Mouse (Mus musculus) urinary bladder, postnatal 25 days (tissue): Measurements from ENCODE around the gene Rnf185.

Experiments
- DNase-seq: peaks from one replicate; pipeline ENCODE4 v3.0.0; 2022; ENCODE audit warnings: low spot score

The Rnf185 gene

DNA sequence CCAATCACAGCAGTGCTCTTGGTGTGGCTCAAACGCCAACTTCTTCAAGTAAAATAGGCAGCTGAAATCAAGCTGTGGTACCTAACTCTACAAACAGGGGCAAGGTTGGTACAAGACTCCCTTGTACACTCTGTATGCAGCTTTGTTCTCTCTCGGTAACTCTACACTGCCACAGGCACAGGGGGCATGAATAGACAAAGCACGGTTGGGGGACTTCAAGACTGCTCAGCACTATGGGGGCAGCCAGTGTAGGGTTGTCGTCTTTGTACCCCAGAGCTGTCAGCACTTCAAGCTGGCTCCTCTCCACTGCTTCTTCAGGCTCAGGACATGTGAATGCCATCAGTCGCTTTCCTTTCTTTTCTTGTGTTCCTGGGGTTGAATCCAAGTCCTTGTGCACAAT is 57.6 kb downstream of the Rnf185 start:
- no peak for DNase-seq

DNA sequence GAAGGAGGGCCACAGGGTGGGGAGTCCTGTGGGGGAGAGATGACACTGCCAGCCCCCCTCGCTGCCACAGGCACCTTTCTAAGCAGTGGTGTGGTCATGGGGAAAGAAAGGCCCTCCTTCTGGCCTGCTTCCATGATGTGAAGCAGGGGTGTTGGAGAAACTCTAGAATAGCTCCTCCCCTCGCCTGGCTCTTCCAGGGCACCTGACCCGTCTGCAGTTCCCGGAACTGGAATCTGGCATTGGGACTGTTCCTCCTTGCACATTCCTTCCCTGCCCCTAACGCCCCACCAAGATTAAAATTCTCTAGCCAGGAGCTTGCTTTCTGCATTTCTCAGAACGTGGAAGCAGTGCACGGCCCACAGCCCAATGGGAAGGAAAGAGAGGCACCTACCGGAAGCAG is 59.6 kb downstream of the Rnf185 start:
- DNase-seq: no peak

DNA sequence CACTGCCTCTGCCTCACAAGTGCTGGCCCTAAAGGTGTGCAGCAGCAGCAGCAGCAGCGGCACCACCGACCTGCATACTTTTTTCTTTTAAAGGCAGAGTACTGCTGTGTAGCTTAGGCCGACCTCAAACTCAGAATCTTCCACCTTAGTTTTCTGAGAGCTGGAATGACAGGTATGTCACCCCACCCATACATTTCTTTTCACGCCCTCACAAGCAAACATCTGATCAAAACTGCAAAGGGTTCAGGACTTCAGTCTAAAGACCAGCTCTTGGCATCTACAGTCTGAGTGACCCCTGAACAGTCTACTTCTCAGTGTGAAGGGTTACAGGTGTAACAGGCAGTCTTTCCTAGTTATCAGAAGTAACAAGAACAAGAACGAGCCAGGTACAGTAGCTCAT is 61.4 kb downstream of the Rnf185 start:
- DNase-seq: no peak

DNA sequence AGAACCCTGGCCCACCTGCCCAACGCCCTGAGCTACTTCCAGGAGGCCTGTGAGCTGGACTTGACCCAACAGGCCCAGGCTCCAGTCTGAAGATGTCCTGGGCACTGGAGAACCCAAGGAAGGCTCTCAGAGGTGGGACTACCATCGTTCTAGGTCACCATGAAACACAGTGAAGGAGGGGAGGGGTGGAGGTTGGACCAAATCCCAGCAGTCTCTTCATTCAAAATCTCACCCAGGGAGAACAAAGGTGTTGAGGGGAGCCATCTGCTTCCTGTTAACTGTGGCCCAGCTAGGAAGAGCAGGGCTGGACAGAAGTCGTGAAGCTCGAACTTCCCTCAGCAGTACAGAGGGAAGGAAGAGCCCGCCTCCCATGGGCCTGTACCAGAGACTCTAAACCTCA is 62.2 kb downstream of the Rnf185 start:
- no peak for DNase-seq

DNA sequence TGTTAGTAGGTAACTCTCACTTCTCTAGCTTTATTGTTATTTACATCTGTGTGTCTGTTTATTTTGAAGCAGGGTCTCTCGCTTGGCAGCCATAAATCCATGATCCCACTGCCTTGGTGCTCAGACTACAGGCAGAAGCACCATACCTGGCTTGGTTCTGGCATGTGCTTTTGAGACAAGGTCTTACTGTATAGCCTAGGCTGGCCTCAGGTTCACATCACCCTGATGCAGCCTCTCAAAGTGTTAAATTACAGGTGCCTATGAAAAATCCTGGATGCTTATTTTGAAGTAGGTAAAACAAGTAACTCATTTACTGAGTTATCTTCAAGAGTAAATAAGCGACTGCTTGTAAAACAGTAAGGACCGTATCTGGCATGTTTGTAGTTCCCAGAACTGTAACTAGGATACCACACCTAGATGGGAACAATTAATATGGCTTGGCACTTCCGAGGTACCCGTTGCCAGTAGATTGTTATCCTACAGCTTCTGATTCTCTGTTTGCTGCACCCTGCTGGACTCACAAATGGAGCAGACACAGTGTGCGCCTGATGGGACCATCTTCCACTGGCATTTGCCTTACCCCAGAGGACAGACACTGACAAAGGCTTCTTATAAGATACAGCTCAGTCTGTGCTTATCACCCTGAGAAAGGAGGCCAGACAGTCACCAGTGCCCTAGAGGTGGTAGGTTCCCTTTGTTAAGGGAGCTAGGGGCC is 64.5 kb downstream of the Rnf185 start:
- DNase-seq: no peak

DNA sequence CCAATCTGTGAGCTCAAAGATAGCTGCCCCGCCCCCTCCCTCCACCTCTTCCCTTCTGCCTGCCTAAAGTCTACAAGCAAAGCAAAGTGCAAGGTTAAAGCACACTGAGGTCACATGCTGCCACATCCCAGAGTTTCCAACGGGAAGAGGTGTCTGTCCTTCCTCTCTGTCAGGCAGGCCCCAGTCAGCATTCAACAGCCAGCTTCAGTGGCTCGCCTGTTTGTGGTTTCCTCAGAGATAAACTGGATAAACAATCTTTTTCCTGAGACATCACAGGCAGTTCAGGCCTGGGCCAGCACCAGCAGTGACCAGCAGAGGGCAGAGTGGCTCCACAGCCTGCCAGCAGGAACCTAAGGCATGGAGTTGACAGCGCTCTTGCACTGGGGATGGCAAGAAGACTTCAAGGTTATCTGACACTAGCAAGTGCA is 65.2 kb downstream of the Rnf185 start:
- DNase-seq: peak; percentile 88

DNA sequence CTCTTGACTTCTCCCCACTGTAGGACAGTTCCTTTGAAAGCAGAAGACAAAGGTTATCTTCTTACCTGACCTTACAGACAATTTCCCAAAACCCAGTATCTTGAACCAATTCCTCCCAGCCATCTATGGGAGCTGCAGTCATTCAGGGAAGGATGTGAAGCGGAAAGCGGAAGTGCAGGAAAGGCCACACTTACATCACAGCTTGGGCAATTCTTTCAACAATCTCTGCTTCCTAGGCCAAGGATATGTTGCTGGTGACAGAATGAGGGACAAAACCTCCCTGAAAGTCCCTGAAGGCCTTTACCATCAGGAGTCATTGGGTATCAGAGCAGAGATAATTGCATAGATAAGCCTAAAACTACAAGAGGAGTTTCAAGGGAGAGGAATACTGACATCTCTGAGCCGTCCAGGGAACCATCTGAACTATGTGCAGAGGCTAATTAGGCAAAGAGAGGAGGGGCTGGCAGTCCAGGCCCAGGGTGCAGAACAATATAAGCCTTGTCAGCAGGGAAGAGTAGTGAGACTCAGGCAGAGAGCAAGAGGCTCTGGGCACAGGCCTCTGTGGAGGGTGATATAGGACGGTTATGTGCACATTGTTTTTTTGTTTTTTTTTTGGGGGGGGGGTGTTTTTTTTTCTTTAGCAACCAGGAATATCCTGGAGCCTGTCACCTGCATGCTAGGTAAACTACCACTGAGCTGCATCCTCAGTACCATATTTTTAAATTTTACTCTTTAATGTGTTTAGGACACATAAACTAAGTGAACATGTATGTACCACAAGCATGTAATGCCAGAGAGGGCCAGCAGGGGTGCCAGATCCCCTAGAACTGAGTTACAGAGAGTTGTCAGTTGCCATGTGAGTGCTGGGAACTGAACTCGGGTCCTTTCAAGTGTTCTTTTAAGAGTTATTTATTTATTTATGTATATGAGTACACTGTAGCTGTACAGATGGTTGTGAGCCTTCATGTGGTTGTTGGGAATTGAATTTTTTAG is 69.3 kb downstream of the Rnf185 start:
- no peak for DNase-seq

DNA sequence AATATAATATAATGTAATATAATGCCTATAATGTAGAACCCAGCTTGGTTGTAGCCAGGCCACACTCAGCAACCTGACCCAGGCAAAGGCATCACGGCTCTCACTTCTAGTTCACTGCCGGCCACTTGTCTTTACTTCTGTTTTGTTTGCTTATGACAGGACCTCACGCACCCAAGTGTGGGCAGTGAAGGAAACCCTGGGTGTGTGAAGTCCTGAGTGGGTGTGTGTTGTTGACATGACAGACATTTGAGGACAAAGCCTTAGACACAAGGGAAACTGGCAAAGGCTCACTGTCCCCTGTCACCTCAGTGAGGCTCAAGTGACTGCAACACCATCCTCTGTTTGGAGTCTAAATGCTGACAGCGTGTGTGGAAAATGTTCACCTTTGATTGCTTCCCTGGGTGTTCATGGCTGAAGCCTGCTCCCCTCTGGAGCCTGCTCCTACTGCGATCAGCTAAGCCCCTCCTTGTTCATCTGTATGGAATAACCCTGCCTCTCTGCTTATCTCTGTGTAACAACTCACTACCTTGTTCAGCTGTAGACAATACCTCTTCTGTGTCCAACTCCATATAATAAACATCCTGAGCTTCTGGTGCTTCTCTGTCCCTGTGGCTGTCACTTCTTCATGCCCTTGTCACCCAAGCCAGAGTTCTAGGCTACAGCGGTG is 70.9 kb downstream of the Rnf185 start:
- DNase-seq: no peak

DNA sequence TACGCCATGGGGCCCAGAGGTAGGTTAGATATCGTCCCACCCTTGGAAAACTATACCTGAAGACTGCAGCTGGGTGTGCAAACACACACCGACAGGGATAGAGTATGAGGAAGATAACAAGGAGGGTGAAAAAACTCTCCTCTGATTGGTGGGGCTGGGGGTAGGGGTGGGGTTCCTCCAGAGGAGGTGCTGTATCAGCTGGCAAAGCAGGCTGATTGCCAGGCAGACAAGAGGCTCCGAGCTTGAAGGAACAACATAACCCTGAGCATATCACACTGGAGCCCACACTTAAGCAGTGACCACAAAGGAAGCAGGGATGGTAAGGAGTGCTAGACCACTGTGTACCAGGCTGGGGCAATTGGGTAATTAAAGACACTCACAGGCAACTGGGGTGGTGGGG is 72.7 kb downstream of the Rnf185 start:
- no peak for DNase-seq

DNA sequence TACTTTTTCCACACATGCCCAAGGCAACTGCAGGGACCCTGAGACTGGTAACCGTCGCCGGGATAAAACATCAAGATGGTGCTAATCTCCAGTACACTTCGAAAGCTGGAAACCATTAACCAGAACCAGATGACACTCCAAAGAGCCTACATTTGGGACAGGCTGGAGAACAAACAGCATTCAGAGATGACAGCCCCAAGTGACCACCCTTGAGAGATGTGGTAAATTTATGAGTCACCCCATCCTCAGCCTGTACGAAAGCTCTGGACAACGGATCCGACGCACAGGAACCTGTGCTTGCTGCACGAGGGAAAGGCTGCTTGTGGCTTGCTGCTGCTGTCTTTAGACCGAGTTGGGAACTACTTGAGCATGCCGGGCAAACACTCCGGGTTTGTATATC is 77.4 kb downstream of the Rnf185 start:
- no peak for DNase-seq

DNA sequence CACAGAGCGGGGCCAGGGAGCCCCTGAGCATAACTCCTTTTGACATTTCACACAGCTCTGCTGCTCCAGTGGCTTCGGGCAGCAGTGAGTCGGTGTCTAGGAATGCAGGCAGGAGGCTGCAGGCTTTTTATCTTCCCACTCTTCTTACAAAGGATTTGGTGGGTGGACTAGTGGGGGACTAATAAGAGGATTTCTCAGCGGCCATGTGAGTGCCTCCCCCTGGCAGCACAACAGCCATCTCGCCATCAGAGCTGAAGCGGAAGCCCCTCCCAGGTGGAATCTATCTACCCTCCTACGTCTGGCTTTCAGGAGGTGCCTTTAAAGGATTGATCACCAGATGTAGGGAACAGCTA is 77.9 kb downstream of the Rnf185 start:
- no peak for DNase-seq

DNA sequence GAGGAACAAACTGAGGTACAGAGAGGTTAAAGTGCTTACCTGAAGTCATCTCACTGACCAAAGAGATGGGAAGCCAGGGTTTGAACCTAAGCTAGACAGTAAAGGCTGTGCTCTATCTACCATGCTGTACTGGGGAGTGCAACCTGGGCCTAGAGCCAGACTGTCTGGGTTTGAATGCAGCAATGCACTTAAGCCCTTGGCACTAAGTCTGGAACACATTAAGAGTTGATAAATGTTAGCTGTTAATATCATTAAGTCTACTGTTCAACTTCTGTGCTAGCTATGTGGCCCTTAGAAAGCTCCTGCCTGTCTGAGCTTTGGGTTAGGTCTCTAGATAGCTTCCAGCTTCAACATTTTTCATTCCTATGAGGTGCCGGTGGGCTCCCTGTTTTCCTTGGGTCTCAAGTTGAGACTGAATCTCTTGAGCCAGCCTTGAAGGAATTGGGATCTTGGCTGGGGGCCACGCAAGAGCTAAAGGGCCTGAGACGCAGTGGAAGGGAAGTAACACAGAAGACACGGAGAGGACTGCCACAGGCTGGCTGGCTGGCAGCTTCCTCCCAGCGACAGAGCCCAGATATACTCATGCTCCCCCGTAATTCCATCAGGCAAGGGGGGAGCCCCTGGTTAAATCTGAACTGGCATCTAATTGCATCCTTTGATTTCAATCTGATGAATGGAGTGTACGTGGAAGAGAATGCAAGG is 78.4 kb downstream of the Rnf185 start:
- no peak for DNase-seq

DNA sequence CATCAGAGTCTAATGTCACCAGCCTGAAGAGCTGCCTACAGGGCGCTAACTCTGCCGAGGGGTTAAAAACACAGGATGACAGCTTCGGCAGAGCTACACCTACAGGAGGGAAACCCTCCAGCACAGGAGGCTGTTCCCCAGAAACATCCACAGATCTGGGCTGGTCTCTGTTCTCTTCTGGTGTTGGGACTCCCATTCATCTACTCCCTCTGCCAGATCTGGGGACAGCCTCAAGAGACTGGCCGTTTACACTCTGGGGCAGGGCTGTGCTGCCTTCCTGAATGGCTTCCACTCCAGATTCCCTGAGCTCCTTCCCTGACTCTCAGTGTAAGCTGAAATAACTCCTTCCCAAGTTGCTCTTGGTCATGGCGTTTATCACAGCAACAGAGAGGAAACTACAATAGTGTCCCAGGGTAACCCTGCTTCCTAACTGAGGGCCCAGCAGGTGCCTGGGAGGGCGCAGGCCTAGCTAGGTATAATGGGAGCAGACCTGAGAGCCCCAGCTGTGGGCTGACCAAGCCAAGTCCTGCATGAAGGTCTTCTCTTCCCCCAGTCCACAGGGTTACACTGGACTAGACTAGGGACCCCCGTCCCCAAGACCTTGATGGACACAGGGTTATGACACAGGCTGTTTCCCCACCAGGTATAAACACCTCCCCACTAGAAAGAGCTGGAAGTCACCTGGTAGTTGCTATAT is 80.4 kb downstream of the Rnf185 start:
- no peak for DNase-seq

DNA sequence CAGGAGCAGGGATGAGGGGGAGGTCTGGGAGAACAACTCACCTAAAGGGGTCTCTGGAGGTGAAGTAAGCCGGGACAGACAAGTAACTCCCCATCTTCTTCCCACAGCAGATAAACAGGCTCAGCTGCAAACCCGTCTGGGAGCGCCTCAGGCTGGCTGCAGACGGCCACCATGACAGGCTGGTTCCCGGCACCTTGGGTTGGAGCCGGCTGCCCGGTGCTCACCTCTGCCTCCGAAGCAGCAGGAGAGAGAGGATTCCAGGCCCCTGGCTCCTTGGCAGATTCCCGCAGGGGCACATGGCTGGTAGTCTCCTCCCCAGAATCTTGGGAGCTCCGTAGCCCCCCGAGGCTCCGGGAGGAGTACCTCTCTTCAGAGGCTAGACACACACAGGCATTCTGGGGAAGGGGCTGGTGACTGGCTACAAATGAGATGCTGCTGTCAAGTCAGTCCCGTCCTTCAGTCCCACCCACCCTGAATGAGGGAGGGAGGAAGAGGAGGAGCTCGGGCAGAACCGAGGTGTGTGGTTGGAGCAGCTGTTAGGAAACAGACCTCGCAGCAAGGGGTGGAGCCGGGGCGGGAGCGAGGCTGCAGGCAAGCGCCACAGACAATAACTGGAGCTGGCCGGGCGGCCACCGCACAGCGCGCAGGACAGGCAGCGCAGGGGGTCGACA is 81.1 kb downstream of the Rnf185 start:
- DNase-seq: peak; percentile 60

DNA sequence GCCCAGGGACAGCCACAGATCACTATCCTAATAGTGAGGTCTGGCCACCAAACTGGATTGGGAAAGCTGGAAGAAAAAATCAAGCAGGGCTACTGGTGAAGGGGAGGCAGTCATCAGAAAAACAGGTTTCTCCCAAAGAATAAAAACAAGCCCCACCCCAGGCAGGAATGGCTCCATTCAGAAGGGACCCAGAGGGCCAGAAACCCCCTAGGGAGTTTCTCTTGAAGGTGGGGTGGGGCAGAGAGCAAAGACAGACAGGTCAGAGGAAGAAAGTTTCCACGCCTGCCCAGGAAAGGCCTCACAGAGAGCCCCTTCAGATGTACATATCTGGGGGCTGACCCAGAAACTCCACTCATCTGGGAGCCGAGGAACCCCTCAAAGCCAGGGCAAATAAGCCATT is 82.0 kb downstream of the Rnf185 start:
- DNase-seq: no peak

DNA sequence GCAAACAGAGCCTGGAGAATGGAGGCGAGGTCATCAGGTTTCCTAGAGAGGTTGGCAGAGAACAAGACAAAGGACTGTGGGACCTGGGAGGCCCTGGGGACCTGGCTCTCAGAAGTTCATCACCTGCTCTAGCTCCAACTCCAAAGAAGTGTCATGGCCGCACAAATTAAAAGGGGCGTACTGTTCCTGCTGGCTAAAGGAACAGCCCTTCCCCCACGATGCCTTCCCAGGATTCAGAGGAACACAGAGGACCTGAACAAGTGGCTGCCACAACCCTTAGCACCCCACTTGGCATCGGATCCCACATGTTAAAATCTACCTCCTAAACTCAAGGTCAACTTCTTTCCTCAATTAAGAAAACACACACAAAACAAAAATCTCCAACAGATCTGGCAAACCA is 82.7 kb downstream of the Rnf185 start:
- DNase-seq: no peak

DNA sequence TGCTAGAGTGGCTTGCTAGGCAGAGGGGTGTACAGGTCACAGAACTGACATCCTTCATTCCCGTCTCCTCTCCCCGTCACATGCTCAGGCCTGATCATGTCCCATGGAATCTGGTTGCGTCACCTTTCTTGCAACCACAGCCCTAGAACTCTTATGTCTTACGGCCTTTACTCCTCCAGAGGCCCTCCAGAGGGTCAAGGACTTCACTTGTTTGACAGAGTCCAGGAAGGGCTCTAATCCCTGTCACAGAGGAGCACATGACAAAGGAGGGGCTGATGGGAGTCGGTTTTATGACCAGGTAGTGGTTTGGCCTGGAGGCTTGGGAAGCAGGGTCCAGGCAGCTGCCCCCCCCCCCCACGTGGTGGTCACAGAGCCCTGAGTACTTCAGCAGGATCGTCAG is 83.2 kb downstream of the Rnf185 start:
- DNase-seq: no peak

DNA sequence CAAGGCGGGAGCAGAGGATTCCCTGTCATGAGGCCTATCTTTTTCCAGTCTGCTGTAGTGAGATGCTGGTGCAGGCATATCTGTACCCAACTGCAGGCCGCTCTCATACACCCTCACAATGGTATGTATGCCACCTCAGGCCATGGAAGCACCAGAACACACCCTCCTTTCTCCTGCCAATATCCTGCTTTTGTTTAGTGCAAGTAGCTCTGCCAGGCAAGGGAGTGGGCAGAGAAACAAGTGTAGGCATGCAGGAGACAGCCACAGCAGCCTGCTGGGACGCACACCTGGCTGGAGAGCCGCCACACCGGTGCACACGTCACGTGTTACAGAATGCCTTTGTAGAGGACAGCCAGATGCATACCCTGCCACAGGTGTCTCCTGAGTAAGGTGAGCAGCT is 85.8 kb downstream of the Rnf185 start:
- no peak for DNase-seq
